Mouse (Mus musculus) stomach, postnatal 0 days (tissue): ENCODE results near the gene Htr3a. TPM values are rescaled to one million over a fixed set of nuclear protein-coding genes. Genes with fewer than 3 reads are reported as not detected.
A peak's percentile ranks its signal among the peaks of the same experiment; 100 is the strongest.

Experiments used
- ATAC-seq: fragments of 200-750 bp; cut with Nextera tagmentation; 2 replicates; pipeline ENCODE4 v1.8.0; 2017; ENCODE audit not compliant: low FRiP score, low TSS enrichment
- DNase-seq: peaks from one replicate; pipeline ENCODE4 v3.0.0-alpha.2; 2016; ENCODE audit warnings: low spot score
- H3K27ac ChIP-seq: fragments of 300-500 bp; sonication (generic); replicated peaks from 2 replicates; pipeline ENCODE4 v1.5.1; 2014; ENCODE audit warnings: mild to moderate bottlenecking, control low read depth
- H3K27me3 ChIP-seq: fragments of 300-500 bp; sonication (generic); 2 replicates; pipeline ENCODE4 v1.6.1; 2014; ENCODE audit warnings: low read length; ENCODE audit not compliant: control insufficient read depth, insufficient read depth
- H3K36me3 ChIP-seq: fragments of 300-500 bp; sonication (generic); 2 replicates; pipeline ENCODE4 v1.6.1; 2014; ENCODE audit warnings: low read length, mixed read lengths; ENCODE audit not compliant: control insufficient read depth, insufficient read depth
- H3K4me1 ChIP-seq: fragments of 300-500 bp; sonication (generic); replicated peaks from 2 replicates; pipeline ENCODE4 v1.6.1; 2014; ENCODE audit warnings: antibody characterized with exemption; ENCODE audit not compliant: control insufficient read depth, insufficient read depth
- H3K4me2 ChIP-seq: fragments of 300-500 bp; sonication (generic); replicated peaks from 2 replicates; pipeline ENCODE4 v1.6.1; 2014; ENCODE audit warnings: low read depth, mild to moderate bottlenecking, control low read depth, moderate library complexity
- H3K4me3 ChIP-seq: fragments of 300-500 bp; sonication (generic); 2 replicates; pipeline ENCODE4 v1.5.1; 2014; ENCODE audit warnings: low read depth, low read length, control low read depth
- H3K9ac ChIP-seq: fragments of 300-500 bp; sonication (generic); 2 replicates; pipeline ENCODE4 v1.6.1; 2014; ENCODE audit warnings: mild to moderate bottlenecking, low read length, control low read depth, mixed read lengths
- H3K9me3 ChIP-seq: fragments of 300-500 bp; sonication (generic); 2 replicates; pipeline ENCODE4 v1.6.1; 2016; ENCODE audit warnings: low read length; ENCODE audit not compliant: control insufficient read depth
- CTCF ChIP-seq: IDR thresholded peaks from 2 replicates; pipeline ENCODE4 v1.5.1; 2016; ENCODE audit warnings: antibody characterized with exemption, low read depth, mild to moderate bottlenecking, moderate library complexity
- EP300 ChIP-seq: optimal IDR thresholded peaks from 2 replicates; pipeline ENCODE3; 2016; ENCODE audit warnings: antibody characterized with exemption
- WGBS: fragments of 180-500 bp; shearing (Covaris S2); extraction: QIAGEN DNeasy Blood & Tissue Kit; methylation state at CpG from one replicate; pipeline ENCODE4 v1.1.7; 2014; 5-methylcytosine and 5-hydroxymethylcytosine counted together
- polyA plus RNA-seq: library from polyadenylated mRNA; unstranded; fragments of >200 nt; fragmentation: Nextera tagmentation; extraction: Ambion mirVana; gene quantifications from 2 replicates; pipeline ENCODE4 v1.2.1, GENCODE M21; 2015

Htr3a gene
- polyA plus RNA-seq, 1 experiment from 2014 or later, result 1.3 TPM

- Histone ChIP-seq H3K9me3 (no peaks in the 10 kb centered on the region), H3K36me3 (no peaks in the 10 kb centered on the region), H3K4me2 (no peak overlapping the region), H3K9ac (no peak overlapping the region), H3K27me3 (no peaks in the 10 kb centered on the region), H3K4me1 (no peaks in the 10 kb centered on the region), H3K27ac (no peak overlapping the region), H3K4me3 (no peak overlapping the region)
- TF ChIP-seq EP300 (no peak), CTCF (no peak)
- WGBS, result 72% methylated on average over 5 of the region's 5 CpGs
- no peak for ATAC-seq
- DNase-seq, result no peak
These were observed 6.5 kb downstream of the Htr3a start for GRCm38 (mm10) chr9:48904421-48904820.

- DNase-seq (no peak), ATAC-seq (no peak)
- WGBS, result 78% methylated on average over 2 of the region's 2 CpGs
- no peak overlapping the region for H3K4me3 ChIP-seq
- H3K36me3 ChIP-seq, result no peaks in the 10 kb centered on the region
- H3K4me1 ChIP-seq, result no peaks in the 10 kb centered on the region
- H3K4me2 ChIP-seq, result no peak overlapping the region
- no peak overlapping the region for H3K9ac ChIP-seq
- H3K27ac ChIP-seq, result no peak overlapping the region
- TF ChIP-seq EP300 (no peak), CTCF (no peak)
- no peaks in the 10 kb centered on the region for H3K27me3 ChIP-seq
- no peaks in the 10 kb centered on the region for H3K9me3 ChIP-seq
These were observed 7.1 kb downstream of the Htr3a start for GRCm38 (mm10) chr9:48903766-48904165.

- Histone ChIP-seq H3K27me3 (no peaks in the 10 kb centered on the region), H3K36me3 (no peaks in the 10 kb centered on the region), H3K4me3 (no peak overlapping the region), H3K4me1 (no peaks in the 10 kb centered on the region), H3K27ac (no peak overlapping the region), H3K9ac (no peak overlapping the region), H3K4me2 (no peak overlapping the region), H3K9me3 (no peaks in the 10 kb centered on the region)
- 18% methylated on average over 8 of the region's 8 CpGs for WGBS
- no peak for TF ChIP-seq CTCF
- TF ChIP-seq EP300, result no peak
- ATAC-seq, result no peak
- DNase-seq, result peak; percentile 50
These were observed 12.3 kb downstream of the Htr3a start for GRCm38 (mm10) chr9:48898551-48898950.

GRCm38 (mm10) chr9:48895819-48896536 lies 14.9 kb downstream of the Htr3a start:
- no peak for TF ChIP-seq CTCF
- no peak for TF ChIP-seq EP300
- no peak overlapping the region for H3K4me2 ChIP-seq
- no peaks in the 10 kb centered on the region for H3K27me3 ChIP-seq
- no peaks in the 10 kb centered on the region for H3K36me3 ChIP-seq
- H3K9me3 ChIP-seq, result no peaks in the 10 kb centered on the region
- H3K4me3 ChIP-seq, result no peak overlapping the region
- no peaks in the 10 kb centered on the region for H3K4me1 ChIP-seq
- no peak overlapping the region for H3K9ac ChIP-seq
- no peak overlapping the region for H3K27ac ChIP-seq
- WGBS, result 32% methylated on average over 18 of the region's 18 CpGs
- DNase-seq, result no peak
- no peak for ATAC-seq

GRCm38 (mm10) chr9:48894755-48895154 lies 16.1 kb downstream of the Htr3a start:
- H3K9me3 ChIP-seq, result no peaks in the 10 kb centered on the region
- no peaks in the 10 kb centered on the region for H3K27me3 ChIP-seq
- no peak overlapping the region for H3K4me2 ChIP-seq
- H3K9ac ChIP-seq, result no peak overlapping the region
- no peak overlapping the region for H3K4me3 ChIP-seq
- H3K36me3 ChIP-seq, result no peaks in the 10 kb centered on the region
- no peak for ATAC-seq
- H3K27ac ChIP-seq, result no peak overlapping the region
- no peaks in the 10 kb centered on the region for H3K4me1 ChIP-seq
- WGBS, result 70% methylated on average over 6 of the region's 6 CpGs
- DNase-seq, result no peak
- TF ChIP-seq EP300 (no peak), CTCF (no peak)

- no peak overlapping the region for H3K27ac ChIP-seq
- no peaks in the 10 kb centered on the region for H3K9me3 ChIP-seq
- ATAC-seq (peak; percentile 45; the same call in 1 of the 2 replicates), DNase-seq (peak; percentile 75)
- no peaks in the 10 kb centered on the region for H3K27me3 ChIP-seq
- TF ChIP-seq CTCF (peak; percentile 88), EP300 (no peak)
- no peaks in the 10 kb centered on the region for H3K4me1 ChIP-seq
- H3K4me3 ChIP-seq, result no peak overlapping the region
- H3K36me3 ChIP-seq, result no peaks in the 10 kb centered on the region
- H3K9ac ChIP-seq, result no peak overlapping the region
- 30% methylated on average over 3 of the region's 3 CpGs for WGBS
- no peak overlapping the region for H3K4me2 ChIP-seq
These were observed 16.9 kb downstream of the Htr3a start for GRCm38 (mm10) chr9:48893986-48894385.
